Mouse (Mus musculus) CH12.LX (cell line): Measurements from ENCODE around the gene Erg28. TPM values are rescaled to one million over a fixed set of nuclear protein-coding genes. Genes with fewer than 3 reads are reported as not detected.

Source experiments
- DNase-seq: peaks from one replicate; pipeline ENCODE4 v3.0.0-alpha.2; 2013; ENCODE audit errors: extremely low read depth
- H3K27ac ChIP-seq: 2 replicates; pipeline ENCODE4 v1.5.1; 2012; ENCODE audit warnings: low read depth, mild to moderate bottlenecking, control low read depth, moderate library complexity; ENCODE audit not compliant: insufficient read depth
- H3K27me3 ChIP-seq: replicated peaks from 2 replicates; pipeline ENCODE3; 2012; ENCODE audit warnings: inconsistent platforms
- H3K36me3 ChIP-seq, 2 experiments: replicated peaks in 1 of 2; 2 replicates each; pipeline versions ENCODE3 to v1.6.1; 2012; ENCODE audit warnings: inconsistent platforms in 1 of 2, low read length in 1 of 2, mild to moderate bottlenecking in 1 of 2, mixed read lengths in 1 of 2, moderate library complexity in 1 of 2; ENCODE audit not compliant: control insufficient read depth in 1 of 2, insufficient read depth in 1 of 2
- H3K4me1 ChIP-seq, 2 experiments: 2 replicates each; pipeline ENCODE4 v1.6.1; 2012; ENCODE audit warnings: inconsistent platforms in 1 of 2, moderate library complexity in 1 of 2; ENCODE audit not compliant: insufficient read depth in 2 of 2, control insufficient read depth in 1 of 2
- H3K4me2 ChIP-seq: 2 replicates; pipeline ENCODE4 v1.6.1; 2012; ENCODE audit warnings: low read depth, mild to moderate bottlenecking, control low read depth; ENCODE audit not compliant: poor library complexity, insufficient read depth, severe bottlenecking
- H3K4me3 ChIP-seq, 3 experiments: fragments of 150-350 bp in 1 of 3; sonication (generic) in 1 of 3; replicated peaks in 1 of 3; 2 replicates each; pipeline versions ENCODE3 to v1.5.1; 2011 to 2012; ENCODE audit warnings: low read depth in 2 of 3, low read length in 2 of 3, mild to moderate bottlenecking in 2 of 3, moderate library complexity in 2 of 3, control low read depth in 1 of 3, improper control_type of control experiment in 1 of 3, inconsistent platforms in 1 of 3, mixed read lengths in 1 of 3; ENCODE audit not compliant: poor library complexity in 1 of 3
- H3K79me2 ChIP-seq: replicated peaks from 2 replicates; pipeline ENCODE4 v1.6.1; 2012; ENCODE audit warnings: mild to moderate bottlenecking, moderate library complexity; ENCODE audit not compliant: control insufficient read depth, poor library complexity, insufficient read depth, severe bottlenecking; ENCODE audit errors: extremely low read depth
- H3K9ac ChIP-seq: 2 replicates; pipeline ENCODE4 v1.6.1; 2012; ENCODE audit warnings: low read depth, mild to moderate bottlenecking, control low read depth, moderate library complexity; ENCODE audit not compliant: insufficient read depth
- H3K9me3 ChIP-seq: replicated peaks from 2 replicates; pipeline ENCODE3; 2012; ENCODE audit warnings: low read length, inconsistent platforms, mixed read lengths
- CHD1 ChIP-seq: IDR thresholded peaks from 2 replicates; pipeline ENCODE4 v1.6.1; 2012; ENCODE audit warnings: low read depth, low read length, improper control_type of control experiment, inconsistent platforms
- CTCF ChIP-seq, 2 experiments: IDR thresholded peaks in 1 of 2; conservative IDR thresholded peaks in 1 of 2; 2 replicates each; pipeline ENCODE4 v1.5.1; 2011 to 2012; ENCODE audit warnings: low read depth in 2 of 2, low read length in 2 of 2, improper control_type of control experiment in 1 of 2, inconsistent platforms in 1 of 2, mild to moderate bottlenecking in 1 of 2, moderate library complexity in 1 of 2
- E2F4 ChIP-seq: IDR thresholded peaks from 2 replicates; pipeline ENCODE4 v1.6.1; 2011; ENCODE audit warnings: low read depth, low read length, improper control_type of control experiment; ENCODE audit not compliant: insufficient replicate concordance
- EP300 ChIP-seq: IDR thresholded peaks from 2 replicates; pipeline ENCODE4 v1.6.1; 2011; ENCODE audit warnings: low read length, improper control_type of control experiment
- ETS1 ChIP-seq: conservative IDR thresholded peaks from 2 replicates; pipeline ENCODE4 v1.6.1; 2012; ENCODE audit warnings: low read depth, mild to moderate bottlenecking, inconsistent platforms, low read length, improper control_type of control experiment, moderate library complexity
- IRF4 ChIP-seq: IDR thresholded peaks from 2 replicates; pipeline ENCODE4 v1.6.1; 2014; ENCODE audit warnings: low read depth, mild to moderate bottlenecking, inconsistent platforms, low read length, improper control_type of control experiment
- JUN ChIP-seq: IDR thresholded peaks from 2 replicates; pipeline ENCODE4 v1.6.1; 2011; ENCODE audit warnings: low read depth, mild to moderate bottlenecking, low read length, improper control_type of control experiment, moderate library complexity; ENCODE audit not compliant: insufficient read depth
- JUND ChIP-seq: conservative IDR thresholded peaks from 2 replicates; pipeline ENCODE4 v1.6.1; 2011; ENCODE audit warnings: low read depth, low read length, improper control_type of control experiment
- KAT2A ChIP-seq: IDR thresholded peaks from 2 replicates; pipeline ENCODE4 v1.6.1; 2012; ENCODE audit warnings: low read length, improper control_type of control experiment, inconsistent platforms; ENCODE audit not compliant: insufficient replicate concordance
- MAFK ChIP-seq: IDR thresholded peaks from 2 replicates; pipeline ENCODE4 v1.6.1; 2011; ENCODE audit warnings: low read length, improper control_type of control experiment; ENCODE audit not compliant: insufficient replicate concordance
- MEF2A ChIP-seq: IDR thresholded peaks from 2 replicates; pipeline ENCODE4 v1.6.1; 2014; ENCODE audit warnings: low read depth, mild to moderate bottlenecking, inconsistent platforms, low read length, improper control_type of control experiment, borderline replicate concordance
- MXI1 ChIP-seq: IDR thresholded peaks from 2 replicates; pipeline ENCODE4 v1.6.1; 2011; ENCODE audit warnings: mild to moderate bottlenecking, low read depth, low read length, improper control_type of control experiment
- MYC ChIP-seq: IDR thresholded peaks from 2 replicates; pipeline ENCODE4 v1.6.1; 2011; ENCODE audit warnings: low read depth, mild to moderate bottlenecking, improper control_type of control experiment, low read length
- POLR2A ChIP-seq: IDR thresholded peaks from 2 replicates; pipeline ENCODE4 v1.6.1; 2011; ENCODE audit warnings: low read depth, mild to moderate bottlenecking, improper control_type of control experiment, low read length
- RAD21 ChIP-seq: IDR thresholded peaks from 2 replicates; pipeline ENCODE4 v1.6.1; 2011; ENCODE audit warnings: low read depth, mild to moderate bottlenecking, low read length, improper control_type of control experiment, moderate library complexity
- SIN3A ChIP-seq: IDR thresholded peaks from 2 replicates; pipeline ENCODE4 v1.6.1; 2012; ENCODE audit warnings: low read length, improper control_type of control experiment, inconsistent platforms
- SMC3 ChIP-seq: IDR thresholded peaks from 2 replicates; pipeline ENCODE4 v1.6.1; 2011; ENCODE audit warnings: low read depth, low read length, improper control_type of control experiment
- TBP ChIP-seq: conservative IDR thresholded peaks from 2 replicates; pipeline ENCODE4 v1.6.1; 2011; ENCODE audit warnings: low read depth, low read length, improper control_type of control experiment
- TCF12 ChIP-seq: IDR thresholded peaks from 2 replicates; pipeline ENCODE4 v1.6.1; 2014; ENCODE audit warnings: low read depth, mild to moderate bottlenecking, inconsistent platforms, low read length, improper control_type of control experiment
- ZC3H11A ChIP-seq: IDR thresholded peaks from 2 replicates; pipeline ENCODE4 v1.6.1; 2012; ENCODE audit warnings: low read depth, mild to moderate bottlenecking, inconsistent platforms, low read length, improper control_type of control experiment
- ZMIZ1 ChIP-seq: IDR thresholded peaks from 2 replicates; pipeline ENCODE4 v1.6.1; 2012; ENCODE audit warnings: low read depth, mild to moderate bottlenecking, inconsistent platforms, low read length, improper control_type of control experiment
- dilution Hi-C: fragments of 300-500 bp; cut with MboI; formaldehyde crosslinking; loops from 2 replicates; pipeline ENCODE4 v1.14.3; 2020; ENCODE audit warnings: low sequenced_read_pairs; ENCODE audit not compliant: extremely low pct_unique_long_range_greater_than_20kb, extremely low pct_ligation_motif_present
- in situ Hi-C: fragments of 300-500 bp; cut with MboI; formaldehyde crosslinking; loops from 3 replicates; pipeline ENCODE4 v1.14.3; 2019; ENCODE audit warnings: low sequenced_read_pairs, low pct_ligation_motif_present, low pct_unique_long_range_greater_than_20kb, mixed read lengths
- polyA plus RNA-seq: library from polyadenylated mRNA; unstranded; fragments of >175 nt; gene quantifications from 2 replicates; pipeline ENCODE4 v1.2.1, GENCODE M21; 2012; ENCODE audit warnings: low read depth; ENCODE audit not compliant: insufficient read length
- total RNA-seq, 2 experiments: library from RNA; depleted of rRNA; stranded (reverse); fragments of 300-350 nt in 1 of 2; fragments of >200 nt in 1 of 2; gene quantifications; 2 replicates each; pipeline ENCODE4 v1.2.3; 2012 to 2014

The Erg28 gene
- total and polyA plus RNA-seq, 3 experiments: 83.6 to 318 (median 143) TPM

GRCm38 (mm10) chr12:85850661-85851060 lies 26.3 kb upstream of the Erg28 start:
- Histone ChIP-seq H3K27me3 (no peaks in the 10 kb centered on the region), H3K79me2 (no peaks in the 10 kb centered on the region), H3K9ac (no peak overlapping the region), H3K27ac (no peak overlapping the region), H3K9me3 (no peaks in the 10 kb centered on the region), H3K4me2 (no peak overlapping the region), H3K4me1 (no peaks in the 10 kb centered on the region), H3K4me3 (no peak overlapping the region), H3K36me3 (peaks cover 9 to 58% of the 10 kb centered on the region in 2 experiments)
- no peak for TF ChIP-seq E2F4
- no peak for TF ChIP-seq ZC3H11A
- TF ChIP-seq IRF4: no peak
- TF ChIP-seq RAD21: no peak
- TF ChIP-seq MAFK: no peak
- no peak for TF ChIP-seq CHD1
- no peak for TF ChIP-seq JUN
- no peak for TF ChIP-seq EP300
- no peak for TF ChIP-seq JUND
- TF ChIP-seq SMC3: no peak
- no peak for TF ChIP-seq MYC
- TF ChIP-seq TBP: no peak
- TF ChIP-seq MXI1: no peak
- no peak for TF ChIP-seq ZMIZ1
- TF ChIP-seq KAT2A: no peak
- no peak for TF ChIP-seq SIN3A
- no peak for TF ChIP-seq ETS1
- no peak for TF ChIP-seq TCF12
- no peak for DNase-seq
- in situ Hi-C loops (loop anchor here (5.0 kb wide), 1 partner anchor 227 kb away; the partner anchor contains the start of gene Tgfb3), dilution Hi-C loops (no loop called here)

GRCm38 (mm10) chr12:85848164-85848958 lies 24.0 kb upstream of the Erg28 start:
- no peaks in the 10 kb centered on the region for H3K4me1 ChIP-seq
- peak; percentile 27 for TF ChIP-seq SMC3
- no peak for TF ChIP-seq MEF2A
- peak in 1 of 2 experiments; percentile 60; a peak in 2 of 4 replicates for TF ChIP-seq CTCF (conservative IDR thresholded peaks at IDR 0.05 in 1 of 2, IDR thresholded peaks at IDR 0.05 in 1 of 2; ENCODE audit: low read depth in 2 of 2, low read length in 2 of 2)
- TF ChIP-seq RAD21: peak; percentile 62
- TF ChIP-seq POLR2A: no peak
- TF ChIP-seq, all 38 proteins: peak for 3
- no peak overlapping the region for H3K9ac ChIP-seq
- DNase-seq: no peak
- H3K4me3 ChIP-seq: no peak overlapping the region
- no peaks in the 10 kb centered on the region for H3K9me3 ChIP-seq
- dilution Hi-C loops (no loop called here), in situ Hi-C loops (no loop called here)
- H3K27me3 ChIP-seq: no peaks in the 10 kb centered on the region
- H3K4me2 ChIP-seq: no peak overlapping the region
- peaks cover 18 to 69% of the 10 kb centered on the region in 2 experiments for H3K36me3 ChIP-seq
- no peak overlapping the region for H3K27ac ChIP-seq
- no peaks in the 10 kb centered on the region for H3K79me2 ChIP-seq
